Mouse (Mus musculus) neural tube, embryonic 10.5 days (tissue): Measurements from ENCODE around the gene Padi3.

Experiments
- DNase-seq: peaks from one replicate; pipeline ENCODE4 v3.0.0-alpha.2; 2017; ENCODE audit warnings: low spot score; ENCODE audit errors: extremely low spot score

Gene Padi3

DNA sequence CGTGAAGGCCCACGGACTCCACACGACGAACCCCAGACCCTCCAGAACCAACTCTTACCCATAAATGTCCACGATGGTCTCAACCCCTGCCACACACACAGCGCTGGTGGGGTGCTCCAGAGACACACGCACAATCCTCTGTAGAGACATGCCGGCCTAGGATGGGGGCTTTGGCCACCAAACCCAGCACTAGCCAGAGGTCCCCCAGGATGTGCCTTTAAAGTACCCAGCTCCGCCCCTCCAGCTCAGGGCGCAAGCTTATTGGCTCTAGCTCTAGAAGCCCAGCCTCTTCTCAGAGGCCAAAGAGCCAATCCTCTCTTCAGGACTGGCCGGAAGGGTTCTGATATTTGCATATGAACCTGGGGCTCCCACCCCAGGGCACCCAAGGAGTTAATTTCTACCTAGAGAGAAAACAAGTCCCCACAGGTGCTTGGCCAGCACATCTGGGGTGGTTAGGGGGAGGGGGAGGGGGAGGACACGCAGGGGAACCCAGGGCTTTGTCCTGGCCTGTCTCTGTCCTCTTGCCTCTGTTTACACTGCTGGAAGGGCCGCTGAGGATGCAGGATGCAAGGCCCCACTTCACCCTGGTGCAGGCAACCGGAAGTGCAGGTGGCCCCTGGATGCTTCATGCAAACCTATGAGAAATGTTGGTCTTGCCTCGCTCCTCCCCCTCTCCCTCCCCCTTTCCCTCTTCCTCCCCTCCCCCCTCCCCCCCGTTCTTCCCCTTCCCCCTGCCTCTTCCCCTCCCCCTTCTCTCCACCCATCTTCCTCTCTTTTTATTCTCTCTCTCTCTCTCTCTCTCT lies at the start of gene Padi3:
Gene Padi3, minus strand, starts transcription at position 191 of the 803 bp plus-strand sequence.
- DNase-seq = no peak

DNA sequence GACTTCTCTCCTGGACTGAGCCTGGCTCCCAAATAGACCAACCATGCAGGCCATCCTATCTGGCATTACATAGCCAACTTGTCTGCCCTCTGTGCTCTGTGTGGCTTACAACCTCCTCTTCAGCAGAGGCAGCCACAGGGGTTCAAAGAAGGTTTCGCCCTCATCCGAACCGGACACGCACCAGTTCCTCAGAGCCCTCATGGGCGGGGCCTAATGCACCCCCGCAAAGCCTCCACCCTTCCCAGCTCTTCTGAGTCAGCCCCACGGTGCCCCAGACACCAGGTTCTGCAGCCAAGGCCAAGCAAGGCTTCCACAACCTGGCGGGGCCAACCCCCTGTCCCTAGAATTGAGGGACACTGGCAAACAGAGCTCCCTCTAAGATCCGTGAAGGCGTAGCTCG lies 48.8 kb upstream of the Padi3 start:
- no peak for DNase-seq

DNA sequence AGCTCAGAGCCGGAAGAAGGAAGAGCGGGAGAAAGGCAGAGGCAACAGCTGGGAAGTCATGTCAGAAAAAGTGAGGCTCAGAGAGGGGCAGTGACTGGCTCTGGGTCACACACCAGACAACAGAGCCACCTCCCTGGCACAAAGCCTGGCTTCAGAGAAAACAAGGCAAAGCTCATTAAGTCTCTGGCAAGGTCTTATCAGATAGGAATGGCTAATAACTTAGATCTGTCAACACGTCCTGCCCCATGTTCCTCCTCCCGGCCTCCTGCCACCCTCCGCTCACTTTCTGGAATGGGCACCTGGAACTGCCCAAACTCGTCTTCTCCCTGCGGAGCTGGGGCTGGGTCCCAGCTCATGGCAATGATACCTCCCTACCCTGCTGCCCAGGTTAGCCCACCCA lies 47.4 kb upstream of the Padi3 start:
- no peak for DNase-seq

DNA sequence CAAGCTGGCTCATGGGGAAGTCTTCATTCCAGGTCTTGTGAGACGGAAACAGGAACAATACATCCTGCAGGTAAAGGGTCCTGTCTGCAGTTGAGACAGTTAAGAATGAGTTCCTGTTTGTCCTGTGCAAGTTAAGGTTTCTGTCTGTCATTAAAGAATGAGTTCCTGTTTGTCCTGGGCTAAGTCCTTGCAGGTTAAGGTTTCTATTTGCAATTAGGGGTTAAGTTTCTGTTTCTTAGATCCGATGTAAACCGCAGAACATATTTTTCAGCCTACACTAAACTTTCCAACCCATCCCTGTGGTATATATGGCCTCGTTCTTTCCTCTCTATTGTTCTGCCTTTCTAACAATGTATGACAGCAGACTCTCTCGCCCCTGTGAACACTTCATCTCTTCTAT lies 46.6 kb upstream of the Padi3 start:
- no peak for DNase-seq

DNA sequence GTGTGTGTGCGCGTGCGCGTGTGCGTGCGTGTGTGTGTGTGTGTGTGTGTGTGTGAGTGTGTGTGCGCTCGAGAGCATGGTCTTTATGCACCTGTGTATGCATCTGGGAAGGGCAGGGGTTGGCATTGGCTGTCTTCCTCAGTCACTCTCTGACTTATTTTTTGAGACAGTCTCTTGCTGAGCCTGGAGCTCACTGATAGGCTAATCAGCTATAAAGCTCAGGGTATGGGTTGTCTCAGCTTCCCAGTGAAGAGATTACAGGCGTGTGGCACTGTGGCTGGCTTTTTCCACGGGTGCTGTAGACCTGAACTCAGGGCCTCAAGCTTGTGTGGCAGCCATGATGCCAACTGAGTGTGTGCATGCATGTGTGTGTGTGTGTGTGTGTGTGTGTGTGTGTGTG lies 44.7 kb upstream of the Padi3 start:
- DNase-seq = no peak

DNA sequence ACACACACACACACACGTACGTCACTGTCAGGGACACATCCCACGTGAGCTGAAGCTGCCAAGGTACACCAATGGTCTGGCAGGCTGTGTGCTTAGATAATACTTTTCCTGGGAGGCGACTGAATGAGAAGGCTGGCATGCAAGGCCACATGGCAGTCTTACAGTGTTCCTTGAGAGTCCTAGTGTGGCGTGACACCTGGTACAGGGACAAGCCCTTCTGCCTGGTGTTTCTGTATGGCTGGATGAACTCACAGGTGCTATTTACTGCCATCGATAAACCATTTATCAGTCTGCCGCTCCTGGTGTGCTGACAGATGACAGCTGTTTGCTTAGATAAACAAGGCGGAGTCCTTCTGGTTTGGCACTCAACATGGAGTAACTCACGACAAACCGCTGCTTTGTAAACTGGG lies 44.0 kb upstream of the Padi3 start:
- DNase-seq = no peak

DNA sequence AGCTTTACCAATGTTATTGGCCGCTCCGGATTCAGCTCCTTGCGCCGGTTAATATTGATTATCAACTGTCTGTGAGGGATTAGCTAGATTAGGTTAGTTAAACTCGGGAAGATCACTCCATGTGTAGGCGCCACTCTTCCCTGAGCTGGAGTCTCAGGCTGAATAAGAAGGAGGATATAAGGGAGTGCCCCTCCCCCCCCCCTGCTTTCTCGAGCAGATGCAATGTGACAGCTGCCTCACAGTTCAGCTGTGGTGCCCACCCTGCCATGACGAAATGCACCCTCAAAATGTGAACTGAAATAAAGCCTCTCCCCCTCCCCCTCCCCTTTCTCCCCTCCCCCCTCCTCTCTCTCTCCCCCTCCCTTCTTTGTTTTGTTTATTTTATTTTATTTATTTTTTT lies 43.2 kb upstream of the Padi3 start:
- DNase-seq = no peak

DNA sequence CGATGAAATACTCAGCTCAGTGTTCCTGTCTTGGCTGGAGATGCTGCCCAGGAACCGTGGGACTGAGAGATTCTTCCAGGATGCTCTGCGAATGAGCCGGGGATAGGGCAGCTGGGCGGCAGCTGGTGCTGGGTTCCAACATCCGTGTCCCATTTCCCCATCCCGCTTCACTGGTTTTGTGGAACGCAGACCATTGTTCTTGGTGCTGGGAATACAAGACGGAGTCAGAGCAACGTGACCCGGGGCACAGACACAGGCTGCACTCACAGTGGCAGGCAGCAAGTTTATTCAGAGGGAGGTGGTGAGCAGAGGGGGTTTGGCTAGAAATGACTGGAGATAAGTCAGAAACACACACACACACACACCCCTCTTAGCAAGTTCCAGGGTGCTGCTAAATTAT lies 38.9 kb upstream of the Padi3 start:
- no peak for DNase-seq

DNA sequence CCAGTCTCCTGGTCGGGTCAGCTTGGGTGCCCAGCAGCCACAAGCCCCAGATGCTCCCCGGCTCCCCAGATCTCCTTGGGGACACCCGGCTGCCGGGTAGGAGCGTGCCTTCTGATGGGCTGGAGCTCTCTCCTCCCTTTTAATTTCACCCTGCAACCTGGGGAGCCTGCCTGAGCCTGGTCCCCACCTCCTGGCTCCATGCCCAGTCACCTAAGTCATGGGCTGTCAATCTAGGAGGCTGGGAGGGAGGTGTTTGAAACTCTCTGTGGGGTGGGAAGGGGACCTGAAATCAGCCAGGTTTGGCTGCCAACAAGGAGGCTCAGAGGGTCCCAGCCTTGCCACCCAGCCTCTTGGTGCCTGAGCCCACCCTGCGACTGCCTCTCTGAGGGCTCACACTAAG lies 35.2 kb upstream of the Padi3 start, which contains the start of gene Padi1:
Gene Padi1, minus strand, starts transcription at position 113 of the 400 bp plus-strand sequence.
- no peak for DNase-seq

DNA sequence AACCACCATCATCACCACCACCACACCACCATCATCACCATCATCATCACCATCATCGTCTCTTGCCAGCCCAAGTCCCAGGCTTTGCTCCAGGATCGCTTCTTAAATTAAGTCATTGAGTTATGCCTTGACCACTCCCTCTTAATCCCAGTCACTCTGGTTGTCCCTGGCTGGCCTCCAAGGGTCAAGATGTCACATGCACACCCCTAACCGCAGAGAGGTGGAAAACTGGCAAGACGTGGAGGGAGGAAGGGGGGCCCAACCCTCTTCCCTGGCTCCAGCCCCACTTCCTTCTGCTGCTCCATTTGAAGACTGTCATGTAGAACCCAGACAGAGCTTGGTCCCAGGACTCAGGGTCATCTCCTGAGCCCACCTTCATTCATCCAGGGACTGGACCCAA lies 34.5 kb upstream of the Padi3 start:
- DNase-seq = no peak

DNA sequence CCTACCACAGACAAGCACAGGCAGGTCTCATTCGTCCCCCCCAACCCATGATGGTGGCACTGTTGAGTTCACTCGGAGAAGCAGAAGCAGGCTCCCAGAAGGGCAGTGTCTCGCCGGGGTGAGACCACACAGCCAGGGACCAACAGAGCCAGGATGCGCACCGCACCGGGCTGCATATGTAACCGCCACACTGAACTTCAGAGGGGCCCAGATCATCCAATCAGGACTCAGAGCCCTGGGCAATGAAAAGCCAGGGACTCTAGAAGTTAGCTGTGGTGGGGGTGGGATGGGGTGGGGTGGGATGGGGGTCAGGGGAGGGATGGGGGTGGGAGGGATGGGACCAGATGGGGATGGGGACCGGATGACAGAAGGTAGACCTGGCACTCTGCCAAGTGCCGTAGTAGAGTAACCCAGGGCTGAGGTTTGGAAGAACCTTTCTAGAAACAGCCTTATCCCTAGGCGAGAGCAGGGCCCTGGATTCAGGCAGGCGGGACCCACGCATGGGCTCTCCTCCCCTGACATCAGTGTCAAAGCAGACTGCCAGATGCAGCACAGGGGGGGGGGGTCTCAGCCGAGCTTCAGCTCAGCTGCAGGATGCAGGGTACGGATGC lies 33.3 kb upstream of the Padi3 start:
- DNase-seq = no peak

DNA sequence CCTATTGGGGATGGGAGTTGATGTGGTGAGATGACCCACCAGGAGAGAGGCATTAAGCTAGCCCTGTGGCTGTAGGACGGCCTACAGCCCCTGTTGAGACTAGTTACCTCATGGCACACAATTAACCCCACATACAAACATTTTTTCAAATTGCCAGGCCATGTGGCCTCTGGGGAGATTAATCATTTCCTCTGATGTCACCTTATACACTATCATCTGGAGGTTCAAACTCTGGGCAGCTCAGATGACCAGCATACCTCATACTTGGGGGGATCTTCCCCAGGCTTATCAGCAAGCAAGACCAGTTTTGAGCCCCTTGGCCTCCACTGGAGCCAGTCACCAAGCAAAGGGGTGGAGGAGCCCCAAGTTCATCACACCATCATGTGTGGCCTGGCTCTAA lies 32.5 kb upstream of the Padi3 start:
- no peak for DNase-seq

DNA sequence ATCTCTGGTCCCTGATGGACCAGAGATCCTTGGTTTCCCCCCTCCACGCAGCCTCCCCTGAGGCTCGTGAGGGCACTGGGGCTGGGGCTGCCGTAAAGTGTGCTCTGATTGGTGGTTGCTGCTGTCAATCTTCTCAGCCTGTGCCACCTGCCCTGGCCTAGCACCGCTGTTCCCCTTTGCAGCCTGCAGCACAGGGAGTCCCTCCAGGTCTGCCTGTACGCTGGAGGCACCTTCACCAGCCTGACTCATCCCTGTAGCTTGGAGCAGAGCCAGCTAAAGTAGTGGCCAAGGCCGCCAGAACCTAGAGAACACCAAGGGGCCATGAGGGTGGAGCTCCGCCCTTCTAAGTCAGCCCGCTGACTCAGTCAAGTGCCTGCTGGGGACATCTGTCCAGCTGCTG lies 27.4 kb upstream of the Padi3 start:
- DNase-seq = no peak

DNA sequence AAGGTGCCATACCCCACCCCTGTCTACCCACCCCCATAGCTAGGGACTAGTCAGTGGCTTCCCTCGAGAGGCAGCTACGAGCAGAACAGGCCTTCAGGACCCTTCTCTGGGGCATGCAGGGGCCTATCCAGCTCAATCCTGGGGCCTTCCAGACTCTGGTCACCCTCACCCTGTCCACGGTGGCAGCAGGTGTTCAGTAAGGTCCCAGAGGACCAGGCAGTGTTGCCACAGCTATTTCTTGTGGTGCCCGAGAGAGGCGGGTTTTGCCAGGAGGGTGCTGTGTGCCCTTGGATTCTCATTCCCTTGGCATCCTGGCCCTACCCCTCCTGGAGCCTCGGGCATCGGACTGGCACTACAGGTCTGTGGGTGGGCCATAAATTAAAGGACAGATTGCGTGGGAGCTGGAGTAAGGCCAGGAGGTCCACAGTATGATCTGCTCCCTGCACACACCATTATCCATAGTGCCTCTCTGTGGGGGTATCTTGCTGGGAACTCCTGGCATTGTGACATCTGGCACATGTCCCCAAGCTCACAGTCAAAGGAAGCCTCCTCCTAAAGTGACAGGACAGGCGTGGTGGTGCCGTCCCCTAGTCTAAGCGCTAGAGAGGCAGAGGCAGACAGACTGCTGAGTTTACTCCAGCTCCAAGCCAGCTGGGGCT lies 25.9 kb upstream of the Padi3 start:
- no peak for DNase-seq

DNA sequence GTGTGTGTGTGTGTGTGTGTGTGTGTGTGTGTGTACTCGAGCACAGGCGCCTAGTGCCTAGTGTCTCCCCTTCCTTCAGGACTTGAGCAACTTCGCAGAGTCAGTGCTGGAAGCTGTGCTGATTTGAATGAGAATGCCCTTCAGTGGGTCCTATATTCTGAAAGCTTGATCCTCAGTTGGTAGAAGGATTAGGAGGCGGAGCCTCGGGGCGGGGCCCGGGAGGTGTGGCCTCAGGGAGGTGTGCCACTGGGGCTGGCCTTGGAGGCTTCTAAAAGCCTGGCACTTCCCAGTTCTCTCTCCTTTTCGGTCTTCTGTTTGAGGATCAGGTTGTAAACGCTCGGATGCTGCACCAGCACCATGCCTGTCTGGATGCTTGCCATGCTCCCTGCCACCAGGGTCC lies 25.2 kb upstream of the Padi3 start:
- peak; percentile 62 for DNase-seq

DNA sequence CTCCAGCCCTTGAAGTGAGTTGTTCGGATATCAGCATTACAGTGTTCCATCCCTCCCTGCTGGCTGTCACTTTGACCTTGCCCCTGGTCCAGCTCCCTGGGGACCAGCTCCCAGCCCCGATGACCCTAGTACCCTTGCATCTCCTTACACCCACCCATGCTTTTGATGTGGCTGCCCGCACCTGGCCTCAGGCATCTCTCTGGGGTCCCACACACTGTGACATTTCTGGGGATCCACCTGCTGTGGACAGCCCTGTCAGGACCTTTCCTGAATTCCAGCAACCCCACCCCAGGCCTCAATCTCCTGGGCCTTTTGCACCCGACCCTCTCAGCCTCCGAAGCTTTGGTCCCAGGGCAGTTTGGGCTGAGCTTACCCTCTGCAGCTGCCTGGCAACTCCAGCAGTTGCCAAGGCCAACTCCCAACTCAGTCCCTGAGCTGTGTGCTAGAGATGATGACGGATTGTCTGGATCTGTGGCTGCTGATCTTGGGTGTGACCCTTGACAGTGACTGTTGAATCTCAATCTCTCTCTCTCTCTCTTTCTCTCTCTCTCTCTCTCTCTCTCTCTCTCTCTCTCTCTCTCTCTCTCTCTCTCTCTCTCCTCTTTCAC lies 24.0 kb upstream of the Padi3 start:
- DNase-seq = no peak

DNA sequence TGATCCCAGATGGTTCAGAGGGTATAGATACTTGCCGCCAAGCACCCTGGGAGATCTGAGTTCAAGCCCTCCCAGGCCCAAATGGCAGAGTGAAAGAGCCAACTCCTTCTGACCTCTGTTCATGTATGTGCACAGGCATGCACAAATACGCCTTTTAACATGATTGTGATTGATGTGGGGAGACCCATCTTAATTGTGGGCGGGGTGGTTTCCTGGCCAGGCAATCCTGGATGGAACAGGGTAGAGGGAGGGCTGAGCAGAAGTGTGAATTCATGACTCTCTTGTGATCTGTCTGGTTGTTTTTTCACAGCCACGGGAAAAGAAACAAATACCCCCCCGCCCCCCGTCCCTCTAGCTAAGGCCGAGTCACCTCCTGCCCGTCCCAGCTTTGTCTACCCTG lies 22.4 kb upstream of the Padi3 start:
- DNase-seq = no peak

DNA sequence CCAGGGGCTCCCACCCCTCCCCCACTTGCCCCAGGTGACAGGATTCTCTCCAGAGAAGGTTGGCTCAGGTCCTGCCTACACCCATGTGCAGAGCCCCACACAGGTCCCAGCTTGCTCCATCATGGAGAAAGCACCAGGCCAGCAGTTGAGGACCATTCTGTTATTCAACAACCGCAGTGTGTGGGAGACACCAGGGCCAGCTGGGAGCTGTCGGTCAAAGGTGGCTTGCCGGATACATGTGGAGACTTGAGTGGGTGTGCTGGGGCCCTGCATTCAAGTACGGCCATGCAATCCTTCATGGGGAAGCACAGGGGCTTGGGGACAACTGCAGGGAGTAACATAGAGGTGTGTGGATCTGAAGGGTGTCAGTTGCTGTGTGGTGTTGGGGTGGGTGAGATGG lies 21.4 kb upstream of the Padi3 start:
- no peak for DNase-seq

DNA sequence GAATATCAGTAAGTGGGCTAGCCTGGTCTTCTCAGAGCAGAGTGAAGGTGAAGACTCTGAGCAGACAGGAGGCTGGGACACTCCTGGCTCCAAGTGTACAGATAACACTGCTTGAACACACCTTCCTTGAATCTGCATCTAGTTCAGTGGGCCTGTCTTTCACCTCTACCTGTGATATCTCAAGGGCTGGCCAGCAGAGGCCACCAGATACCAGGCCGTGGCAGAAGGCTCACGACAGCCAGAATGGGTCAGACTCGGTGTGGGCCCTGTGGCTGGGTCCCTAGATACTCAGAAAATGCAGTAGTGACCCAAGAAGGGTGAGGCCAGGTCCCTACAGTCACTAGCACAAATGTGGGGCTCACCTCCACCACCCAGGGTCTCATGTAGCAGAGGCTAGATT lies 16.8 kb upstream of the Padi3 start:
- no peak for DNase-seq

DNA sequence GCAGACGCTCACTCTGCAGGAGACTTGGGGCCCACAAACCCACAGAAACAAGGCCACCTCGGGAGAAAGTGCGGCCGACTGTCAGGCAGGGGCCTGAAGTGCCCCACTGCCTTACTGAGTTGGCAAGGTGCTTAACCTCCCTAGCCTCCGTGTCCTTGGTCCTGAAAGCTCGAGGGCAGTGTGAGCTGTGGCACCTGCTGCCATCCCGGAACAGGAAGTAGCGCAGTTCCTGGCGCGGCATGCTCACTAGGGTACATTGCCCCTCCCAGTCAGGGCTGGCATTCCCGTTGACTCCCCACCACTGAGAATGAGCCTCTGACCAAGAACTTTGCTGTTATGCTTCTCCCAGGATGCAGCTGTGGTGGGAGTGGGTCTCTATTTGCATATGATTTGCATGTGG lies 15.5 kb upstream of the Padi3 start:
- no peak for DNase-seq

DNA sequence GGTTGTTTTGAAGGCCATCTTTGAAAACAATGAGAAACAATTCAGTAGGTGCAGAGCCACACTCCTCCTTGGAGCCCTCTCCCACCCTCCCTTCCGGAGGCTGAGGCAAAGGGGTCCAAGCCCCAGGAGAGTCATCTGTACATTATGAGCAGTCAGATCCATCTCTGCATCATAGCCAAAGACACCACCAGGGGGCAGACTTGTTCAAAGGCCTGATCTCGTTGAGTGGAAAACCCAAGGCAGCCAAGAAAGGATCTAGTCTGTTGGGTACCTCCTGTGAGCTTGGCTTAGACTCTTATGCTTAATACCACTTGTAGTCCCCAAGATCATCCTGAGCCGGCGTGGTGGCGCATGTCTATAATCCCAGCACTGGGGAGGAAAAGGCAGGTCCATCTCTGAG lies 11.5 kb upstream of the Padi3 start:
- DNase-seq = no peak

DNA sequence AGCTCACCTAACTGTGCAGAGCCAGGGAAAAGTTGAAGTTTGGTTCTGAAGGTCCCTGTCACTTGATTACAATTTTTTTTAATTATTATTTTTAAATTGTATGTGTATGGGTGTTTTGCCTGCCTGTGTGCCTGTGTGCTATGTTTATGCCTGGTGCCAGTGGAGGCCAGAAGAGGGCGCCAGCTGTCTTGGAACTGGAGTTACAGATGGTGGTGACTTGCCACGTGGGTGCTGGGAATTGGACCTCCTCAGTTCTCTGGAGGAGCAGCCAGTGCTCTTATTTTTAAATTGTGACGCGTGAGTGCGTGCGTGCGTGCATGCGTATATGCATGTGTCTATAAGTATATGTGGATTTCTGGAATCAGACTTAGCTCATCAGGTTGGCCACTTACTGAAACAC lies 7.0 kb upstream of the Padi3 start:
- DNase-seq = no peak
